Mouse (Mus musculus): ENCODE results near the gene Izumo1.

DNA sequence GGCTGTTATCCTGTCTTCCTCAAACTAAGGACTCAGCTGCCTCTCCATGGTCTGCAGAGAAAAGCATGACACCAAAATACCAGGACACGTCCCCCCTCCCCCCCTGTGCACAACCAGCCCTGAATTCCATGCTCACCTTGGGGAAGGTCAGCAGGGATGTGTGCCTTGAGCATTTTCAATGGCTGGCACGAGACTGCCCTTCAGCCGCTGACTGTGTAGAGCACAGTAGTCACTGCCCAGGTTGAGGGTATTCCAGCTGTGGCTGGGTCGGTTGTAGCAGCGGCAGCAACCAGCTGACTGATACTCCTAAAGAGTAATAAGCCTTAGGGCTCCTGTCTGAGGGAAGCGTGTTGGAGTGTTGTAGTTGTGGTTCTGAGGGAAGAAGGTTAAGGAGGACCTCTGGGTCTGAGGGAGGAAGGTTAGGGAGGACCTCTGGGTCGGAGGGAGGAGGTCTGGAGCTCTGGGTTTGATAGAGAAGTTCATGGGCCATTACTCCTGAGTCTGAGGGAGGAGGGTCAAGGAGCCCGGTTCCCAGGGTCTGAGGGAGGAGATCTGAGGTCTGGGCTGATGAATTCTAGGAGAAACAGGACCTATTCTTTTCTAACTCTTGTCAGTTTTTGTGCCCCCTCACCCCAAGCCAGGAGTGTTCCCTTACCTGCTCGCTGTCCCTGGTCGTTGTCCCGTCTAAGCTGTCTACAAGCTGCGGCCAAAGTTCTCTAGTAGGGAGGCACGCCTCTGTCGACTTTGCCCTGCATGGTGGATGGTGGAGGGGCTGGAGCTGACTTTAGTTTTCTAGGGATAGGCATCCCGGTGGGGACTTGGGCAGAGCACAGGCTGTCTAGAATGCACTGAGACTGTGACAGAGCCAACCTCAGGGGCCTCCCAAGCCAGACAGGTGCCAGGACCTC lies 46.9 kb upstream of the Izumo1 start:
- TF ChIP-seq CTCF (IDR thresholded peaks at IDR 0.05; ENCODE audit: low read depth, low read length) (no peak), POLR2A (IDR thresholded peaks at IDR 0.05; ENCODE audit: extremely low read depth, insufficient read depth, low read length) (peak; percentile 97)
